Mouse (Mus musculus): ENCODE measurements around the gene Plk4. TPM values are rescaled to one million over a fixed set of nuclear protein-coding genes. Genes with fewer than 3 reads are reported as not detected.

Plk4 gene
- 1 to 10 TPM; 2.3 to 5.7 TPM for polyA plus RNA-seq (2012; fragmentation: generic; extraction: Trizol)

GRCm38 (mm10) chr3:40799530-40800372 is at the start of gene Plk4:
Gene Plk4, plus strand, starts transcription at chr3:40800019.

GRCm38 (mm10) chr3:40846473-40846956 is 46.7 kb downstream of the Plk4 start, which contains the start of gene Mfsd8:
Gene Mfsd8, minus strand, starts transcription at chr3:40846886.

GRCm38 (mm10) chr3:40846957-40847017 is 47.0 kb downstream of the Plk4 start, which contains the start of gene Abhd18:
Gene Abhd18, plus strand, starts transcription at chr3:40846970.

Other genes starting within 250 kb of the Plk4 start
- gene Slc25a31, start 91.2 kb upstream of the Plk4 start, polyA plus RNA-seq (2012; fragmentation: generic; extraction: Trizol): not detected
- 1 to 10 TPM; 1.0 to 3.5 TPM for gene Hspa4l, start 55.5 kb upstream of the Plk4 start, polyA plus RNA-seq (2012; fragmentation: generic; extraction: Trizol)
- gene Mfsd8, start 46.9 kb downstream of the Plk4 start, polyA plus RNA-seq (2012; fragmentation: generic; extraction: Trizol): 1 to 10 TPM in 1 of 2 experiments, under 1 TPM in 1; 0.18 to 1.9 TPM
- 1 to 10 TPM in 1 of 2 experiments, under 1 TPM in 1; 0.06 to 1.5 TPM for gene Abhd18, start 47.0 kb downstream of the Plk4 start, polyA plus RNA-seq (2012; fragmentation: generic; extraction: Trizol)
- gene 1700034I23Rik, start 102.5 kb downstream of the Plk4 start, polyA plus RNA-seq (2012; fragmentation: generic; extraction: Trizol): under 1 TPM in 1 of 2 experiments, not detected in 1; 0.06 TPM
- gene Larp1b, start 149.8 kb downstream of the Plk4 start, polyA plus RNA-seq (2012; fragmentation: generic; extraction: Trizol): 1 to 10 TPM; 1.5 to 3.6 TPM

Measured in C3H10T1/2 (cell line).